Mouse (Mus musculus) retina, embryonic 14.5 days (tissue): ENCODE results near the gene Pou6f2.

ENCODE experiments used
- DNase-seq: peaks from one replicate; pipeline ENCODE4 v3.0.0-alpha.2; 2015; ENCODE audit warnings: low spot score

The Pou6f2 gene

DNA sequence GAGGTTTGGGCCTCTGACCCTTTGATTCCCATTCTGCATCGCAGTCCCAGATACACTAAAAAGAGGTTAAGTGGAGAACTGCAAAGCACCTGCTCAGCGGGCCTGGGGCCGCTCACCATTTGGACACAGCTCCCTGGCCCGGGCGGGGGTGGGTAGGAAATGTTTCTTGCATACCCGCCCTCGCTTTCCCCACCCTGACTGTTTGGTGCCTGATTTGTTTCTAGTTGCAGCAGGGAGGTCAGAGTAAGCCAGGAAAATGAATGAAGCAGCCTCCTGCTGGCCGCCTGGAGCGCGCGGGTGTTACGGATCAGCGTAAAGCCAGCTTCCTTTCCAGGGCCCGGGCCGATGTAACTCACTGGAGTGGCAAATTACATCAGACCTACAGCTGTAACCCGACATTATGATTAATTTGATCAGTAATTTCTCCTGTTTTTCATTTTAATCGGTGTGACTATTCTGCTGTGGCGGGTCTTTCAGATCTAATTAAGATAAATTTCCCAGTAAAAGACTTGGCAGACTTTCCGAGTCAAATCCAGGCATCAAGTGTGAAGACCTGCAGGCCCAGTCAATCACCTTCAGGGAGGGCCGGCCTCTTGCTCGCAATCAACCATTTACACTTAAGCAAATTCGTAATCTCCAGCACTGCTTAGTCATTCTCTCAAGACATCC lies 178.8 kb downstream of the Pou6f2 start:
- peak; percentile 60 for DNase-seq

DNA sequence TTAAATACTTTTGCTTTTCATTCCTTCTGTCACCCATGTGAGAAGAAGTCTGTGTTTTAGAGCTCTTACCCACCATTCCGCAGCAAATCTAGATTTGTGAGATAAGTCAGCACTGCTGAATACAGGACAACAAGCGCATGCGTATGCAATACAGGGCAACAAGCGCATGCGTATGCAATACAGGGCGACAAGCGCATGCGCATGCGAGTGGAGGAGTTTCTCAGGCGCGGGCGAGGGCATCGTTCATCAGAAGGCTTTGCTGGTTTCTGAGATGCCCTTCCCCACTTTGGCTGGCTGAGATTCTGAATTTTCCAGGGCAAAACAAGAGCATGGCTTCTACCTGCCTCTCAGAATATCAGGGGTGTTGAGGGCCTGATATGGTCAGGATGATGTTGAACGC lies 186.2 kb downstream of the Pou6f2 start:
- no peak for DNase-seq

DNA sequence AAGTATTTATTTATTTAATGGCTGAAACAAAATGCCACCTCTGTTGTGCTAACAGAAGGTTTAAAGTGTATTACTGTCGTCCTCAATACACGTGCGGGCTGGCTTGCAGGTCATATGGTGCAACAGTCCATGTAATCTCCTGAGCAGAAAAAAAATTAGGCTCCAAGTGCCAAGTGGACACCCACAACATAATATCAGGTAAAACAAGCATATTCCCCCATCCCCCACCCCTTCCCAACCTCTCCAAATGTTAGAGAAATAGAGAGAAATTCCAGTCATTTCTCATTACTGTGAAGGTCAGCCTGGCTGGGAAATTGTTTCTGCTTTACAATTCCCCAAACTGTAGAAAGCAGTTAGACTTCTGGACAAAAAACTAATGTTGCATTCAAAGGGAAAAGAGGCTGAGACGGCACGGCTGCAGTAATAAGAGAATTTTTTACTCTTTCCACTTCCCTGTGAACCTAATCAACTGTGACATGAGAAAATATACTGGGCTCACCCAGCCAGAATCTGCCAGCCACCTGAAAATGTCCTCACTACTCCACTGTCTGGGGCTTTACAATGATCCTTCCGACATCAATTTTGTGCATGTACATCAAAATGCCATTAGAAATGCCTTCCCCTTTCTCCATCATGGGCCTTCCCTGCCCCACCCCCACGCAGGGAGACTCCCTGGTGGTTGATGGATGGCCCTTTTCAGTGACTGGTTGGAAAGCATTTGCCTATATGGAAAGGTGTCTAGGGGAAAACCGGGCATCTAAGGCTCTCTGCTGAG lies 192.8 kb downstream of the Pou6f2 start:
- DNase-seq = no peak

DNA sequence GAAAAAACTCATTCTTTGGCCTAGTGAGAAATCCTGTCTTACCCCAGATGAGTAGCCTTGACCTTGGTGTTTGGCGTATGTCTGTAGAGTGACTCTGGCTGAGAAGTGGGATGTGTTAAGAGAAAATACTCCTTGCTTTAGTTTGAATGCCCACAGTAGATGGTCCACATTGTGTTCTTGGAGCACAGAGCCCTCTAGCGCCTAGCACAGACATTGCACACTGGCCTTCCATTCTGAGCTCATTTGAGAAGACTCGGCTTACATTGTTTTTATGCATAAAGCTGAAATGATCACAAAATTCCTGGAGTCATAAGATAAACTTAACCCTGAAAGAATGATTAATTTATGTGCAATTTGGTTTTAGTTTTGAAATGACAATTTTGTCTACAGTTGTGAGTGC lies 223.5 kb downstream of the Pou6f2 start:
- peak; percentile 44 for DNase-seq

DNA sequence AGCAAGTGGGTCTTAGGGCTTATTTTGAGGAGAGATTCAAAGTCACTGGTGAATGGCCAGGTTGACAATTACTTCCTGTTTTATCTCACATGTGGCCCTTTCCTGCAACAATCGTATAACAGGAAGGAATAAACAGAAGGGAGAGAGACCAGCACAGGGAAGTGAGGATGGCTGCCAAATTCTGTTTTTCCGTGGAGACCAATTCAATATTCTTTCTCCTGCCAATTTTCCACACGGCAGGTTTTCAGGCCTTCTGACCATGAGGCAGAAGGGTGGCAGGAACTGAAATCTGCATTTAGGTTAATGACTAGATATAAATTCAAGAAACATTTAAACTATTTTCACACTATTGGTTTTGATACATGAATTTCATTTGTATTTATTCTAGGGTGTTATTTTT lies 224.5 kb downstream of the Pou6f2 start:
- DNase-seq = no peak

DNA sequence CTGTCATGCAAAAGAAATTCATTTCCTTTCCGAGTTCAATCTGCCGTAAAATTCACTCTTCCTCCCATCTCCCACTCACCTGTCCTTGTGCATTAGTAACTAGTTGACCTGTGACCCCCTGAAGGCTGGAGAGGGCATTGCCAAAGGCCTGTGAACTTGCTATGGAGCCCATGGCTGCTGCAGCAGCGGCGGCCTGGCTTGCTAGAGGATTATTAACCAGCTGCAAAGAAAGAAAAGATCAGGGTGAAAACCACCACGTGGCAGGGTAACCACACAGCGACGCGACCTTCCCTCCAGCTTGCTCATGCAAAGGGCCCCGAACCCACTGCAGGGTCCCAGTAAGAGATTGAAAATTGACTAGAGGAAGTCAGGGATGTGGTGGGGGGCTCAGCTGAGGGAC lies 225.2 kb downstream of the Pou6f2 start:
- DNase-seq = peak; percentile 24

DNA sequence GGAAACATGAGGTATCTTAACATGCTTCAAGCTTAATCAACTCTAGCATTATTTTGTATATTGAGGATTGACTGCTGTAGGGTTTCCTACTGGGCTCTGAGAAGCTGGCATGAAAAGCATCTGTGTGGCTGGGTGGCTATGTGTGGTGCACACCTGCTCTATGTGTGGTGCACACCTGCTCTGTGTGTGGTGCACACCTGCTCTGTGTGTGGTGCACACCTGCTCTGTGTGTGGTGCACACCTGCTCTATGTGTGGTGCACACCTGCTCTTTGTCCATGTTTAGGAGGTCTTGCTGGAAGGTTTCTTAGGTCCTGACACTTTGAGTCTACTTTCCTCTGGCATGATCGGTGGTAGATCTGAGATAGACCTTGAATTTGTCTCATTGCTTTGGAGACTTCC lies 233.3 kb downstream of the Pou6f2 start:
- DNase-seq = no peak

DNA sequence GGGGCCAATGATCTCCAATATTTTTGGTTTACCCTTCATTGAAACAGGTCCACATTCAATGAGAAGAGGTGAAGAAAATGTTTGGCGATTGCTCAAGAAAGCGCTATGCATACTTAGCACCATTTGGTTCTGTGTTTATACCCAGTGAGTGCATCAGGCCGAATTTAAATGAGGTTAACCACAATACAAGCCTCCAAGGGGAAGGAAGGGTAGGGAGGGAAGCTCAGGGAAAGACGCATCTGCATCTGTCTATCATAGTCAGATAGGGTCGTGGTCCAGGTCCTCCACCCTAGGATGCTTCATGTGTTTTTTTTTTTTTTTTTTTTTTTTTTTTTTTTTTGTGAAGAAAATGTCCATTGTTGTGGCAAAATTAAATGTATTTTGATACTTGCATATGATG lies 236.9 kb downstream of the Pou6f2 start:
- no peak for DNase-seq

DNA sequence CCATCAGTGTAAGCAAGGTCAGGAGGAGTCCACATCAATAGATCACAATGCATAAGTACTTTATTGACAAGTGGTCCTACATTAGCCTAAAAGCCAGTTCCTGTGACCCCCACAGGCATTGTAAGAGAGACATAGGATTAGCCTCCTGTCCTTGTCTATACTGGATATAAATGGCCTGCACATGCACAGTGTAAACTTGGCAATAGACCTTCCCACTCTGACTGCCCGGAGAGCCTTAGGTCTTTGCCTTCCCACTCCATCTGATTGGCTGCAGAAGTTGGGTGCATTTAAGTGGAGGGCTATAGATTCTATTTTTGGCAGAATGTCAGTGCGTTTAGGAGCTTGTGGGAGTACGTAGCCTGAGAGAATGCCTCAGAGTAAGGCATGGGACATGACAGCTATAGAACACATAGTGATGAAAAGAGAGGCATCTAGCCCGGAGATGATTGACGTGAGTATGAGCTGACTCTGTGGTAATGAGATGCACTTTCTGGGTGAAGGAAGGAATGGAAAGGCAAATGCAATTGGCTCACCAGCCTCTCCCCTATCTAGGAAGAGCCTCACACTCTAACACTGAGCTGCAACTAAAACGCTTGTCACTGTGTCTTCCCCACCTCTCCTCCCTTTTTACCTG lies 243.4 kb downstream of the Pou6f2 start:
- no peak for DNase-seq

DNA sequence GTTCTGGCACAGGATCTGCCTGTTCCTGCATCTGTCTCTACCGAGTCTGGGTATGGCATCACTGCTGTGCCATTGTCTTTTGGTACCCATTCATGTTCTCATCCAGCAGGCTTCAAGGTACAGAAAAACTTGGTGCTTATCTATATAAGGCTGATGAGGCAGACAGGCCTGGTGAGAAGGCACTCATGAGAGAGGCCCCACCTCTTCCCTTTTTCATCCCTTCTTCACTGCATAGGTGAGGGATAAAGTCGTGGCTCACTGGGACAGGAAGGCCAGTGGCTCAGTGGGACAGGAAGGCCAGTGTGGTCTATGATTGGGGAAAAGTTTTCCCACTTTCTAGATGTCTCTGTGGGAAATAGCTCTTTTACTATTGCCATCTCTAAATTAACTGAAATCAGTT lies 263.8 kb downstream of the Pou6f2 start:
- no peak for DNase-seq

DNA sequence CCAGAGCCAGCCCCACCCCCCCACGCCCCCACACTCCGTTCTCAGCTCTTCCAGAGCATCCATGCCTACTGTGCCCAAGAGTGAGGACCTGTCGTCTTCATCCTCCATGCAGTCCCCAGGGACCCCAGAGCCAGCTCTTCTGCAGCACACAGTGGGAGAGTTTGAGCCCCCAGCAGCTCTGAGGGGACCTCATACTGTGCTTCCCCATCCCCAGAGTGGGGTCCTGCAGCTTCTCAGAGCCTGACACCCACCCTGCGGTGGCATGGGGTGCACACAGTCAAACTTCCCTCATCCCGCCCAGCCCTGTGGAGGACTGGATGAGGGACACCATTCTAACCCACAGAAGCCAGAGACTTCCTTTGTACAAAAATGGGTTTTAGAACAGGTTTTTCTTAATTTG lies 264.3 kb downstream of the Pou6f2 start:
- no peak for DNase-seq

DNA sequence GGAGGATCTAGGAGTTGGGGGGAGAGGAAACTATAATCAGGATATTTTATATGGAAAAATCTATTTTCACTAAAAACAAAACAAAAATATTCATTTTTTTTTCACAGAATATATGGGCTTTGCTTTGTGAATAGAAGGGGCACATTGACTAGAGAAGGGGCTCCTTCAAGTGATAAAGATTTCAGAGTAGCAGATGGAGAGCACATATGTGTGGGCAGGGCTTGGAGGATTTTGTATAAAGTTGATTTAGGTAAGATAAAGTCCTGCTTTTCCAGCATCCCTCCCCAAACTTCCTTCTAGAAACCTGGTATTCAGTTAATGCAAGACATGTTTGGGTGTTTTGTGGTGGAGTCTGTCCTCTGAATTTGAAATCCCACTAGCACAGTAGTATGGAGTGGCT lies 266.2 kb downstream of the Pou6f2 start:
- DNase-seq = no peak

DNA sequence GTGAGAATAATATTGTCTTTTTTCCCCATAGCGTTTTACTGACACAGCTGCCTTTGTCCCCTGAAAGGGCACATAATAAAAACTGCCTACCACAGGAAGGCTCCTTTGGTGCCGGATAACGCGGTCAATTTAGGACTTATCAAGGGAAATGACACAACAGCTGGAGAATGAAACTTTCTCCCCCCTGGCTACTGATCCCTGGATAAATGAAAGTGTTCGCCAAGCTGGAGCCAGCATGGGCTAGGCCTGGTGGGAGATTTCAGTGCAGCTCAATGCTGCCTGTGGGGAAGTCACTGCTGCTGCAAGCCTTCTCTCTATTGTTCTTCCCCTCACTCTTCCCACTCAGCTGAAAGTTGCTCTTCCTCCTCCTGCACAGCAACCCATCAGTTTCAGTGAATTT lies 267.8 kb downstream of the Pou6f2 start:
- peak; percentile 32 for DNase-seq

DNA sequence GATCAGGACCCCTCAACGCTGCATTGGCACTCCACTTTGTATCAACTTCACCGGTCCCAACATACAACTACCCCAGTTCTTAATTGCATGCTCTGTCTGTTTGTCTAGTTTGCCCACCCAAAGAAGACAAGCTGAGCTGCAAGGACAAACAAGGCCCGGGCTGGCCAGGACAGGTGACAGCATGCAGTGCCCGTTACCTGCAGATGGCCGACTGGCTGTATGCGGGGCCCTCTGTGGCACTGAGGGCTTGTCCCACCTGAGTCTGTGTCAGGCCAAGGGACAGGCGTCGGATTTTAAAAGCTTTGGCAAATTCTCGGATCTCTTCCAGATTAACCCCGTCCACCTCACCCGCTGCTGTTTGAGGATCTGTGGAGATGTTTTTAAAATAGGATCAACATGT lies 268.7 kb downstream of the Pou6f2 start:
- no peak for DNase-seq

DNA sequence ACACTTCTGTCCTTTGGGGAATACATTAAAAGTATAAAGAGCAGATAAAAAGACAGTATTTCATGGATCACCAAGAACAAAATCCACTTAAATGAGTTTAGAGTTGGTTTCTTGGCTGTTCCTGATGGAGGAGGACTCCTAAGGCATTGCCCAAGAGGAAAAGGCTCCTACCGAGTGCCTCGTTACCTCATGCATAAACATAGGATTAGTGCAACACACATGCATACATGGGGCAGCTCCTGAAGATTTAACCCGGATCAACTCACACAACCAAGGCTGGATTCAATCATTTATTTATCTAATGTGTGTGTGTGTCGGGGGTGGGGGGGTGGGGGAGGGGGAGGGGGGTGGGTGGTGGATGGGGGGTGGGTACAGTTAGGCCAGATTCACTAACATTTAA lies 269.4 kb downstream of the Pou6f2 start:
- no peak for DNase-seq

DNA sequence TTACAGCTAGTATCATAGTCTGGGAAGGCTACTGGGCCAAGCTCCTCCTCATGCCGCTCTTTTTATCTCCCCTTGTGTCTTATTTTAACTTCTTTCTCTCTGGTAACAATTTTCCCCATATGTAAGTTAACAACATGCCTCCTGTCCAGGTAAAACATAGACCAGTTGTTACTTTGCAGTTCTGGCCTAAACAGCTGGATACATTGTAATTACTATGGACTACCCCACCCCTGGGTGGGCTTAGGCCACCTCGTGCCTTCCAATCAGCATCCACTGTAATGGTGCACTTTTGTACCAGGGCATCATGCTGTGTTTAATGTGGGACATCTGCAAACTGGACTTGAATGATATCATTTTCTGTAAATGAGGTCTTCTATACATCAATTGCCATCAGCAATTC lies 271.4 kb downstream of the Pou6f2 start:
- no peak for DNase-seq

DNA sequence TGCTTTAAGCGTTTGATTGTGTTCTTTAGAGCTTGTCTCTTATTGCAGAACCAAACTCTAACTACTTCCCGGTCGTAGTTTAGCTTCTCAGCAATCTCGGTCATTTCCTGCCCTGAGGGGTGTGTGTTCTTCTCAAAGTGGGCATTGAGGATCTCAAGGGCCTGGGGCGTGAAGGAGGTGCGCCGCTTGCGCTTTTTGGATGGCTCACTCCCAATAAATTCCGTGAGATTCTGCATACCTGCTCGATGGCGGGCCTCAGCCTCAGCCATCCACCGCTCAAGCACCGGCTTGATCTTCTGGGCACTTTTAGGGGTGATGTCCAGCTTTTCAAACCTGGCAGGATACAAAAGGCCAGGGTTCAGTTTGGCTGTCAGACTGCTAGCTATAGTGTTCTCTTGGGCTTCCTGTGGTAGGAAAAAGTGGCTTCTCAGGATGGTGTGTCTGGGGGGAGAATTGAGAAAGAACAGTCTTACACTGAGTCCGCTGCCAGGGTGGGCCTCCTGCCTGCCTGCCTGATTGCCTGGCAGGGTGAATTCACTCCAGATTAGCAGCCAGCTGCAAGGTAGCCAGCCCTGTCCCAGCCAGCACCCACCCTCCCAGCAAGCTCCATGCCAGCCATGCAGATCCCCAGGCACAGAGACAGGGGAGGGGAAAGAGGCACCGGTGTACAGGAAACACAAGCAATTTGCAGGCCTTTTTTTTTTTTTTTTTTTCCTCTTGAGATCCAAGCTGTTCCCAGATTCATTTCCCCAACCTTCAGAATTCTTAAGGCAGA lies 272.1 kb downstream of the Pou6f2 start:
- DNase-seq = no peak

DNA sequence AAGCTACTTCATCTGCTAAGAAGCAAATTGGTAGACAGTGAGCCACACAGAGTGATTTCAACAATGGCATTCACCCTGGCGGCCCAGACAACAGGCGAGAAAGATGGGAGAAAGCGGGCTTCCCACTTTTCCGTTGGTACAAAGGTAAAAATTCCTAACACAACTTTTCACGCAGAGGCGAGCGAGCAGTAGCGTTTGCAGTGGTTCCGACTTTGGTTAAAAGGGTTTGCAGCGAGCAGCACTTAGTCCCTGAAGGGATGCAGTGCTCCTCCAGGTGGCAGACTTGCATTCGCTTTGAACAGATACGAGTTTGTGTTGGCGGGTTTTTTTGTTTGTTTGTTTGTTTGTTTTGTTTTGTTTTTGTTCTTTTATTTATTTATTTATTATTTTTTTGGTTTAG lies 273.1 kb downstream of the Pou6f2 start:
- peak; percentile 63 for DNase-seq

DNA sequence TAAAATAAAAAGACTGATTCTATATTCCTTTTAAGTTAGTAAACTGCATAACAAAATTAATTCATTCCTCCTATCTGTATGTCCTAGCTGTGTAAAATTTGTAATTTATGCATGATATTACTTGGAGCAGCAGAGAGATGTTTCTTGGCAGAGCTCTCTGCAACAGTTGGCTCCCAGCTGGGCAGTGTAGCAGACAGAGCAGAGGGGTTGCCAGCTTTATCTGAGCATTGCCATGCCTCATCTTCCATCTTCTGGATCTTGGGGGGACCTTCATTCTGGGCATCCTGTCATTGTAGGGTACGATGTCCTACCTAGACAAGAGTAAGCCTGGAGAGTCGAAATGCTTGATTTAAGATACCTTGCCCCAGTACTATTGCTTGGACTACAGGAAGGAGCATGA lies 277.1 kb downstream of the Pou6f2 start:
- no peak for DNase-seq

DNA sequence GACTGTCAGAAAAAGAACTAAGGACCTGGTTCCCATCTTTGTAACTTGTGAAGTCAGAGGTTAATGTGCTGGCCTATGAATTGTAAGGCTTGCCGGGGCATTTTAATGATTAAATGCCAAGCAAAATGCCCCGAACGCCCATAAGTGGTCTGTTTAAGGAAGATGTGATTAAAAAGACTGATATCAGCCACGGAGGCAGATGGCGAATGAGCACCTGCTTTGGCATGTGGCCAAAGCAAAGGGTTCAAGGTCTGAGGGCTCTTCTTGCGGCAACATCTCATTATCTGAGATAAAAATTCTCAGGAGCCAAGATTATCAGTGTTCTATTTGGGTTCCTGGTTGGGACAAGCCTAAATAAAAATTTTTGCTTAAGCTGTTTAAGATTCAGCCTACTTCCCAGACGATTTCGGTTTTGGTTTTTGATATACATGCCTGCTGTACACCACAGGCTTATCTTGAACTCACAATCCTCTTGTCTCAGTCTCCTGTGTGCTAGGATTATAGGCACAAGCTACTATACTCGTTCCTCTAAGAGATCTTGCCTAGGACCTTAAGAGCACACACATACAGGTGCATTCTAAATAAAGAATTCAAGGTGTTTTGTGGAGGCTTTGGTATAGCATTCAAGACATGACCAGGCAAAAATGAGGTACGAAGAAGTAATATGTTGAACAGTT lies 315.9 kb downstream of the Pou6f2 start:
- DNase-seq = no peak
